Comparison of ENCODE assay signal across 8 mouse cellular contexts in genomic region chr19:57098241-57099093, GRCm38 (mm10).
DNase-seq lines count a peak whose midpoint lies in the region; ATAC-seq lines count a peak whose summit lies in the region.

No protein-coding gene starts in this region.

- no peaks in the 10 kb centered on the region for H3K4me1 ChIP-seq in liver, embryonic 12.5 days
- H3K4me1 ChIP-seq in liver, embryonic 11.5 days (replicated peaks; ENCODE audit: control insufficient read depth, insufficient read depth, low read length), result no peaks in the 10 kb centered on the region
- peaks cover 14% of the 10 kb centered on the region; the same call in 1 of the 2 replicates for H3K4me1 ChIP-seq in kidney, embryonic 14.5 days (ENCODE audit: control insufficient read depth, insufficient read depth, low read length)
- peaks cover 31% of the 10 kb centered on the region for H3K4me1 ChIP-seq in lung, embryonic 15.5 days

- H3K9ac ChIP-seq in liver, embryonic 12.5 days, result no peak overlapping the region
- H3K9ac ChIP-seq in liver, embryonic 11.5 days (ENCODE audit: low read depth, low read length), result no peak overlapping the region
- H3K9ac ChIP-seq in kidney, embryonic 14.5 days (ENCODE audit: low read depth, low read length), result no peak overlapping the region
- H3K9ac ChIP-seq in lung, embryonic 15.5 days, result no peak overlapping the region

- H3K36me3 ChIP-seq in liver, embryonic 12.5 days, result no peaks in the 10 kb centered on the region
- H3K36me3 ChIP-seq in liver, embryonic 11.5 days (ENCODE audit: control insufficient read depth, insufficient read depth, low read length), result no peaks in the 10 kb centered on the region
- H3K36me3 ChIP-seq in kidney, embryonic 14.5 days (ENCODE audit: control insufficient read depth, insufficient read depth, low read length), result no peaks in the 10 kb centered on the region
- no peaks in the 10 kb centered on the region for H3K36me3 ChIP-seq in lung, embryonic 15.5 days

- H3K4me3 ChIP-seq in liver, embryonic 12.5 days, result no peak overlapping the region
- H3K4me3 ChIP-seq in liver, embryonic 11.5 days (ENCODE audit: low read depth, low read length), result no peak overlapping the region
- H3K4me3 ChIP-seq in kidney, embryonic 14.5 days (ENCODE audit: low read length), result no peak overlapping the region
- no peak overlapping the region for H3K4me3 ChIP-seq in lung, embryonic 15.5 days

- no peak overlapping the region for H3K4me2 ChIP-seq in liver, embryonic 12.5 days
- H3K4me2 ChIP-seq in liver, embryonic 11.5 days, result no peak overlapping the region
- H3K4me2 ChIP-seq in kidney, embryonic 14.5 days (replicated peaks; ENCODE audit: low read depth, low read length), result no peak overlapping the region
- H3K4me2 ChIP-seq in lung, embryonic 15.5 days, result no peak overlapping the region

- no peak for DNase-seq in liver, embryonic 11.5 days (ENCODE audit: low spot score)
- peak; percentile 71 for DNase-seq in cerebellum, adult 8-10 months
- peak; percentile 38 for DNase-seq in gastrocnemius, postnatal 14 days
- no peak for DNase-seq in retina, embryonic 14.5 days (ENCODE audit: low spot score)
- DNase-seq in thymus, postnatal 36 days, result no peak

- H3K27ac ChIP-seq in liver, embryonic 12.5 days, result 0 out of 2 replicates have a peak overlapping the region, but pooled peaks have one; percentile 22
- no peak overlapping the region for H3K27ac ChIP-seq in liver, embryonic 11.5 days (ENCODE audit: low read depth, low read length)
- H3K27ac ChIP-seq in kidney, embryonic 14.5 days (ENCODE audit: low read depth, low read length), result peak overlapping the region; percentile 25; the same call in 1 of the 2 replicates
- peak overlapping the region; percentile 84 for H3K27ac ChIP-seq in lung, embryonic 15.5 days

- no peaks in the 10 kb centered on the region for H3K9me3 ChIP-seq in liver, embryonic 12.5 days (replicated peaks)
- H3K9me3 ChIP-seq in liver, embryonic 11.5 days (ENCODE audit: control insufficient read depth, low read length), result no peaks in the 10 kb centered on the region
- H3K9me3 ChIP-seq in kidney, embryonic 14.5 days (ENCODE audit: control insufficient read depth, low read length), result no peaks in the 10 kb centered on the region
- H3K9me3 ChIP-seq in lung, embryonic 15.5 days, result no peaks in the 10 kb centered on the region

- WGBS in liver, embryonic 12.5 days (ENCODE audit: insufficient replicate concordance), result 67% methylated on average over 14 of the region's 14 CpGs
- WGBS in liver, embryonic 11.5 days, result 70% methylated on average over 14 of the region's 14 CpGs
- WGBS in kidney, embryonic 14.5 days, result 50% methylated on average over 14 of the region's 14 CpGs
- 23% methylated on average over 14 of the region's 14 CpGs for WGBS in lung, embryonic 15.5 days

- ATAC-seq in liver, embryonic 12.5 days, result no peak
- ATAC-seq in liver, embryonic 11.5 days (replicated peaks; ENCODE audit: low FRiP score), result no peak
- peak; percentile 54 for ATAC-seq in kidney, embryonic 14.5 days (ENCODE audit: low FRiP score, low TSS enrichment)
- peak; percentile 74; the same call in 1 of the 2 replicates for ATAC-seq in lung, embryonic 15.5 days (ENCODE audit: borderline replicate concordance, extremely low read depth, low FRiP score, low TSS enrichment)

- no peaks in the 10 kb centered on the region for H3K27me3 ChIP-seq in liver, embryonic 12.5 days (replicated peaks)
- H3K27me3 ChIP-seq in liver, embryonic 11.5 days (replicated peaks; ENCODE audit: control insufficient read depth, insufficient read depth, low read length), result no peaks in the 10 kb centered on the region
- H3K27me3 ChIP-seq in kidney, embryonic 14.5 days (ENCODE audit: control insufficient read depth, insufficient read depth, low read length), result no peaks in the 10 kb centered on the region
- no peaks in the 10 kb centered on the region for H3K27me3 ChIP-seq in lung, embryonic 15.5 days

- intact Hi-C loops in gastrocnemius, postnatal 14 days (cut with DNase I; ENCODE audit: low total_unique reads), result no loop called here

Comparison
In these comparisons a context has a peak if more than half of its experiments do, and no peak if none do; other contexts are left out.
1. ATAC-seq: peak in kidney, embryonic 14.5 days (single experiment) and lung, embryonic 15.5 days (single experiment); none in liver, embryonic 12.5 days (single experiment) and liver, embryonic 11.5 days (single experiment).
2. DNase-seq: peak in cerebellum, adult 8-10 months (single experiment) and gastrocnemius, postnatal 14 days (single experiment); none in liver, embryonic 11.5 days (single experiment), retina, embryonic 14.5 days (single experiment) and thymus, postnatal 36 days (0 of 2).